Mouse (Mus musculus) hindbrain, embryonic 14.5 days (tissue): ENCODE measurements around the gene Nsun3. TPM values are rescaled to one million over a fixed set of nuclear protein-coding genes. Genes with fewer than 3 reads are reported as not detected.

Experiments
- ATAC-seq: fragments of 200-750 bp; cut with Nextera tagmentation; 2 replicates; pipeline ENCODE4 v1.8.0; 2017; ENCODE audit warnings: moderate number of reproducible peaks, mild to moderate bottlenecking, moderate TSS enrichment, moderate library complexity; ENCODE audit not compliant: low FRiP score
- DNase-seq: peaks from one replicate; pipeline ENCODE4 v3.0.0-alpha.2; 2015; ENCODE audit warnings: low spot score
- H3K27ac ChIP-seq: fragments of 300-500 bp; sonication (generic); 2 replicates; pipeline ENCODE4 v1.5.1; 2014; ENCODE audit warnings: mild to moderate bottlenecking, moderate library complexity
- H3K27me3 ChIP-seq: fragments of 300-500 bp; sonication (generic); 2 replicates; pipeline ENCODE4 v1.6.1; 2014; ENCODE audit warnings: mild to moderate bottlenecking, low read length, mixed read lengths; ENCODE audit not compliant: control insufficient read depth, insufficient read depth
- H3K36me3 ChIP-seq: fragments of 300-500 bp; sonication (generic); replicated peaks from 2 replicates; pipeline ENCODE4 v1.6.1; 2014; ENCODE audit not compliant: control insufficient read depth, insufficient read depth
- H3K4me1 ChIP-seq: fragments of 300-500 bp; sonication (generic); replicated peaks from 2 replicates; pipeline ENCODE4 v1.6.1; 2014; ENCODE audit warnings: antibody characterized with exemption, low read length, mixed read lengths; ENCODE audit not compliant: control insufficient read depth, insufficient read depth
- H3K4me2 ChIP-seq: fragments of 300-500 bp; sonication (generic); replicated peaks from 2 replicates; pipeline ENCODE4 v1.6.1; 2014; ENCODE audit warnings: mild to moderate bottlenecking, moderate library complexity
- H3K4me3 ChIP-seq: fragments of 300-500 bp; sonication (generic); replicated peaks from 2 replicates; pipeline ENCODE4 v1.5.1; 2014; ENCODE audit warnings: mild to moderate bottlenecking, low read length
- H3K9ac ChIP-seq: fragments of 300-500 bp; sonication (generic); 2 replicates; pipeline ENCODE4 v1.6.1; 2014
- H3K9me3 ChIP-seq: fragments of 300-500 bp; sonication (generic); 2 replicates; pipeline ENCODE4 v1.6.1; 2016; ENCODE audit warnings: low read length; ENCODE audit not compliant: control insufficient read depth
- WGBS: fragments of 180-500 bp; shearing (Covaris S2); extraction: QIAGEN DNeasy Blood & Tissue Kit; methylation state at CpG from one replicate; pipeline ENCODE4 v1.1.7; 2014; 5-methylcytosine and 5-hydroxymethylcytosine counted together
- polyA plus RNA-seq: library from polyadenylated mRNA; unstranded; fragments of >200 nt; fragmentation: Nextera tagmentation; extraction: Ambion mirVana; gene quantifications from 2 replicates; pipeline ENCODE4 v1.2.1, GENCODE M21; 2014

The Nsun3 gene
- polyA plus RNA-seq, 1 experiment from 2014 or later: 10.9 TPM

GRCm38 (mm10) chr16:62807249-62807979 lies 20.8 kb upstream of the Nsun3 start:
- Histone ChIP-seq H3K4me1 (no peaks in the 10 kb centered on the region), H3K27ac (no peak overlapping the region), H3K27me3 (no peaks in the 10 kb centered on the region), H3K9me3 (no peaks in the 10 kb centered on the region), H3K9ac (no peak overlapping the region), H3K36me3 (peaks cover 19% of the 10 kb centered on the region), H3K4me3 (no peak overlapping the region), H3K4me2 (no peak overlapping the region)
- WGBS: 65% methylated on average over 8 of the region's 8 CpGs
- no peak for DNase-seq
- ATAC-seq: no peak; the same call in 1 of the 2 replicates

- Histone ChIP-seq H3K9ac (no peak overlapping the region), H3K27me3 (no peaks in the 10 kb centered on the region), H3K4me2 (no peak overlapping the region), H3K27ac (no peak overlapping the region), H3K4me3 (no peak overlapping the region), H3K4me1 (no peaks in the 10 kb centered on the region), H3K36me3 (peaks cover 35% of the 10 kb centered on the region), H3K9me3 (no peaks in the 10 kb centered on the region)
- no peak for ATAC-seq
- no peak for DNase-seq
- WGBS: 88% methylated on average over 3 of the region's 3 CpGs
Observed at GRCm38 (mm10) chr16:62804621-62805020, 18.0 kb upstream of the Nsun3 start.

- Histone ChIP-seq H3K27ac (no peak overlapping the region), H3K9ac (no peak overlapping the region), H3K4me1 (no peaks in the 10 kb centered on the region), H3K4me2 (no peak overlapping the region), H3K9me3 (no peaks in the 10 kb centered on the region), H3K4me3 (no peak overlapping the region), H3K27me3 (no peaks in the 10 kb centered on the region), H3K36me3 (peaks cover 45% of the 10 kb centered on the region)
- DNase-seq (no peak), ATAC-seq (no peak)
- WGBS: 92% methylated on average over 3 of the region's 3 CpGs
Observed at GRCm38 (mm10) chr16:62799839-62800238, 13.2 kb upstream of the Nsun3 start.

- H3K4me2 ChIP-seq: no peak overlapping the region
- H3K9ac ChIP-seq: no peak overlapping the region
- H3K27ac ChIP-seq: no peak overlapping the region
Observed at GRCm38 (mm10) chr16:62799426-62799825, 12.8 kb upstream of the Nsun3 start.

GRCm38 (mm10) chr16:62798808-62799207 lies 12.2 kb upstream of the Nsun3 start:
- no peak for ATAC-seq

More at GRCm38 (mm10) chr16:62799426-62799825, 12.8 kb upstream of the Nsun3 start:
- ATAC-seq: no peak
- H3K27me3 ChIP-seq: no peaks in the 10 kb centered on the region
- no peak for DNase-seq
- H3K4me3 ChIP-seq: no peak overlapping the region
- 87% methylated on average over 4 of the region's 4 CpGs for WGBS
- H3K9me3 ChIP-seq: no peaks in the 10 kb centered on the region
- no peaks in the 10 kb centered on the region for H3K4me1 ChIP-seq
- peaks cover 41% of the 10 kb centered on the region for H3K36me3 ChIP-seq

GRCm38 (mm10) chr16:62796608-62797007 lies 10.0 kb upstream of the Nsun3 start:
- H3K4me3 ChIP-seq: no peak overlapping the region
- WGBS: 85% methylated on average over 1 of the region's 1 CpGs
- no peak for ATAC-seq

More at GRCm38 (mm10) chr16:62798808-62799207, 12.2 kb upstream of the Nsun3 start:
- Histone ChIP-seq H3K4me1 (no peaks in the 10 kb centered on the region), H3K27me3 (no peaks in the 10 kb centered on the region), H3K9ac (no peak overlapping the region), H3K4me3 (no peak overlapping the region), H3K27ac (no peak overlapping the region), H3K4me2 (no peak overlapping the region), H3K9me3 (no peaks in the 10 kb centered on the region), H3K36me3 (peaks cover 38% of the 10 kb centered on the region)
- DNase-seq: no peak
- 94% methylated on average over 3 of the region's 3 CpGs for WGBS

GRCm38 (mm10) chr16:62782229-62782628 lies 4.4 kb downstream of the Nsun3 start:
- H3K4me3 ChIP-seq: no peak overlapping the region
- 70% methylated on average over 5 of the region's 5 CpGs for WGBS
- H3K9me3 ChIP-seq: no peaks in the 10 kb centered on the region
- no peak overlapping the region for H3K9ac ChIP-seq
- DNase-seq (no peak), ATAC-seq (no peak)
- no peaks in the 10 kb centered on the region for H3K27me3 ChIP-seq
- H3K36me3 ChIP-seq: 0 out of 2 replicates have a peak, but pooled peaks cover 7% of the 10 kb centered on the region
- H3K4me1 ChIP-seq: peaks cover 15% of the 10 kb centered on the region
- H3K27ac ChIP-seq: no peak overlapping the region
- no peak overlapping the region for H3K4me2 ChIP-seq

More at GRCm38 (mm10) chr16:62796608-62797007, 10.0 kb upstream of the Nsun3 start:
- no peak for DNase-seq
- no peak overlapping the region for H3K27ac ChIP-seq
- H3K9me3 ChIP-seq: no peaks in the 10 kb centered on the region
- H3K9ac ChIP-seq: no peak overlapping the region
- H3K36me3 ChIP-seq: peaks cover 25% of the 10 kb centered on the region
- no peaks in the 10 kb centered on the region for H3K4me1 ChIP-seq
- H3K27me3 ChIP-seq: no peaks in the 10 kb centered on the region
- H3K4me2 ChIP-seq: no peak overlapping the region

- H3K4me3 ChIP-seq: no peak overlapping the region
- H3K9me3 ChIP-seq: no peaks in the 10 kb centered on the region
- H3K27ac ChIP-seq: no peak overlapping the region
- peaks cover 11% of the 10 kb centered on the region; the same call in 1 of the 2 replicates for H3K36me3 ChIP-seq
- DNase-seq (no peak), ATAC-seq (no peak; the same call in 1 of the 2 replicates)
- WGBS: 69% methylated on average over 10 of the region's 10 CpGs
- no peak overlapping the region for H3K9ac ChIP-seq
- H3K4me1 ChIP-seq: no peaks in the 10 kb centered on the region
- H3K27me3 ChIP-seq: no peaks in the 10 kb centered on the region
- H3K4me2 ChIP-seq: no peak overlapping the region
Observed at GRCm38 (mm10) chr16:62778282-62778681, 8.3 kb downstream of the Nsun3 start.

- WGBS: 77% methylated on average over 11 of the region's 11 CpGs
- Histone ChIP-seq H3K9ac (no peak overlapping the region), H3K4me3 (no peak overlapping the region), H3K4me2 (no peak overlapping the region), H3K27me3 (no peaks in the 10 kb centered on the region), H3K36me3 (peaks cover 6% of the 10 kb centered on the region; the same call in 1 of the 2 replicates), H3K27ac (no peak overlapping the region), H3K9me3 (no peaks in the 10 kb centered on the region), H3K4me1 (no peaks in the 10 kb centered on the region)
- DNase-seq (no peak), ATAC-seq (no peak)
Observed at GRCm38 (mm10) chr16:62776034-62776433, 10.6 kb downstream of the Nsun3 start.
